Mouse (Mus musculus) layer of hippocampus, adult 2 months (tissue): ENCODE results near the gene Tmco5. TPM values are rescaled to one million over a fixed set of nuclear protein-coding genes. Genes with fewer than 3 reads are reported as not detected.

Source experiments
- DNase-seq, 2 experiments: peaks; one replicate each; pipeline ENCODE4 v3.0.0; 2022; ENCODE audit warnings: low spot score in 2 of 2
- H3K27ac ChIP-seq: fragments of 200-600 bp; 2 replicates; pipeline ENCODE4 v1.8.1; 2022
- H3K4me3 ChIP-seq: fragments of 200-600 bp; 2 replicates; pipeline ENCODE4 v1.8.1; 2022; ENCODE audit warnings: mild to moderate bottlenecking
- CTCF ChIP-seq: fragments of 200-600 bp; conservative IDR thresholded peaks from 2 replicates; pipeline ENCODE4 v1.8.1; 2022; ENCODE audit warnings: antibody characterized with exemption, mild to moderate bottlenecking, moderate library complexity
- long read RNA-seq, 2 experiments: library from polyadenylated mRNA; stranded (forward); transcript quantifications; one replicate each; pipeline ENCODE4 v2.0.0; 2021; ENCODE audit warnings: borderline mapping rate in 2 of 2
- total RNA-seq, 2 experiments: library from RNA; stranded (reverse); gene quantifications; 2 replicates each; pipeline ENCODE4 v1.2.3; 2021

Tmco5 gene
- 1 to 10 TPM; 1.5 to 2.3 TPM for total RNA-seq
- long read RNA-seq, experiment 1, partial matches to known transcripts, result 1 of 1 reads
- long read RNA-seq, experiment 1, other reads (novel, unspliced or antisense), result 0 of 1 reads
- long read RNA-seq, experiment 2, partial matches to known transcripts, result 2 of 2 reads
- long read RNA-seq, experiment 2, other reads (novel, unspliced or antisense), result 0 of 2 reads

DNA sequence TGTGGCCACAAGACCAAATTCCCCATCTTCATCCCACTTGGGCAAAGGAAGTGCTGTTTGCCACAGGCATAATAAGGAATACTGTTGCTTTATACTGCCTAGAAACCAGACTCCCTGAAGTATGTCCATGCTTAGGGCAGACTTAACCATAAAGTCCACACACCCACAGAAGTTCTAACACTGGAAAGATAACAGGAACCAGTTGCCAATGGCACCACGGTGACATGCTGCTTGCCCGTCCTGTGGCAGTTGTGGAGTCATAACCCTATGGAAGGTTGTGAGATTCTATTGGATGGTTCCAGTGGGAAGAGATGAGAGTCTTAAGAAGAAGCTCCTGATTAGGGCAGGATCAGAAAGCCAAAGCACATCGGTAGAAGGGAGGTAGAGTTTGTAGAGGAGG lies at the start of gene Tmco5:
Gene Tmco5 (plus strand): TSS at position 301 of the 400 bp plus-strand sequence.
- no peak for TF ChIP-seq CTCF
- no peak for DNase-seq
- H3K27ac ChIP-seq, result peak within 1 kb of the TSS; percentile 86
- H3K4me3 ChIP-seq, result no peak within 1 kb of the TSS

DNA sequence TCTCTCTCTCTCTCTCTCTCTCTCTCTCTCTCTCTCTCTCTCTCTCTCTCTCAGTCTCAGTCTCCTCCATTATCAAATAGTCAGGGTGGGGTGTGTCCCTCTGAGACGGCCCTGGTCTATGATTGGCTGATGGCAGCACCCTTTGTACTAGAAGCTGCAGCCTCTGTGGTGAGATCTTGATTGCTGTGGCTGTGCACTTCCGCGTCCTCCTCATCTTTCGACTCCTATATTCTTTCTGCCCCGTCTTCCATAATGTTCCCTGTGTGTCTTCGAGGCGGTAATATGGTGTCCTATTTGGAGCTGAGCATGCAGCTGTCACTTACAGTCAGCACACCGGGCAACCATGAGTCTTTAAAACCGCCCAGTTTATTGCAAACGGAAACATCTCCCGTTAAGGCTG lies 46.6 kb upstream of the Tmco5 start:
- Histone ChIP-seq H3K4me3 (no peak overlapping the region), H3K27ac (no peak overlapping the region)
- no peak for DNase-seq
- no peak for TF ChIP-seq CTCF

DNA sequence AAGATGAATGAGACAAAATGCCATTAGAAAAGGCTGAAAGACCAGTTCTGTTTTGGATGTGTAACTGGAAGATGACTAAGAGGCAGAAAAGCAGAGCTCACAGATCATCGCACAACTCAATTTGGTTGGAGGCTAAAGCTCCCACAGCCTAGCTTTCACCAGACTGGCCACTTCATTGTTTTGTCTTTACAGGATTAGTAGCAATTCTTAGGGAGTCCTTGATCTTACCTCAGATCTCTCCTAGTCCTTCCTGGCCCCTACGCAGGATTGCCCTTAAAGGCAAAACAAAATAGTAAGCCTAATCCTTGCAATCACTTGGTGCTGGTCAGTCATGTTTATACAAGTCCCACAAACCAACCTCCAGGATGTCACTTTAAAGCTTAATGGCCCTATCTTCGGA lies 40.7 kb upstream of the Tmco5 start:
- no peak for DNase-seq
- H3K4me3 ChIP-seq, result no peak overlapping the region
- no peak overlapping the region for H3K27ac ChIP-seq
- no peak for TF ChIP-seq CTCF

DNA sequence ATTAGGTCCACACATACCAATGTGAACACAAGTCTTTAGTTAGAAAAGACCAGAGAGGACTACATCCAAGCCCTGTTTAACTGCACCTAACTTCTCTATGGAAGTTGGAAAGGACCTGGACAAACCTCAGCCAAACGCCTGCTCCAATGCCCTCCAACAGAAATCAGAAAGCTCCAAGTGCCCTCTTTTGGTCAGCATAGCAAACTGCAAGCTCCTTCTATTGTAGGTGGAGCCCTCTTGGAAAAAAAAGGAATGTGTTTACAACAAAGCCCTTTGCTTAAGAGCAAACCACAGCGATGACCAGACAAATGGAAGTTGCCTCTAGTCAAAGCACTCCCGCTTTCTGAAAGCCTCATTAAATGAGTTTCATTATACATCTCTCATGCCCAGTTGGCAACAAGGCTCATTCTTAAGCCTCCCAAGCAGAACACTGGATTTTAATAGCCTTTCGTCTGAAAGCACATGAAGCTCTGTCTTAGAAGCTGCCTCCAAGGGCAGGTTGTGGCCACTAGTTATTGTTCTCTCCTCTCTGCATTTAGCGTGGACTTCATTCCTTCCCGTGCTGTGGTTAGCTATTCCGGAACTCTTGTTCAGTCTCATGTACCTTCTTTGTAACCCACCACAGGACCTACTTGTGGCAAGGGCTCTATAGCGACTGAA lies 39.8 kb upstream of the Tmco5 start:
- H3K27ac ChIP-seq, result no peak overlapping the region
- peak; percentile 35 to 42 for DNase-seq
- TF ChIP-seq CTCF, result peak; percentile 88
- H3K4me3 ChIP-seq, result no peak overlapping the region; the same call in 1 of the 2 replicates

DNA sequence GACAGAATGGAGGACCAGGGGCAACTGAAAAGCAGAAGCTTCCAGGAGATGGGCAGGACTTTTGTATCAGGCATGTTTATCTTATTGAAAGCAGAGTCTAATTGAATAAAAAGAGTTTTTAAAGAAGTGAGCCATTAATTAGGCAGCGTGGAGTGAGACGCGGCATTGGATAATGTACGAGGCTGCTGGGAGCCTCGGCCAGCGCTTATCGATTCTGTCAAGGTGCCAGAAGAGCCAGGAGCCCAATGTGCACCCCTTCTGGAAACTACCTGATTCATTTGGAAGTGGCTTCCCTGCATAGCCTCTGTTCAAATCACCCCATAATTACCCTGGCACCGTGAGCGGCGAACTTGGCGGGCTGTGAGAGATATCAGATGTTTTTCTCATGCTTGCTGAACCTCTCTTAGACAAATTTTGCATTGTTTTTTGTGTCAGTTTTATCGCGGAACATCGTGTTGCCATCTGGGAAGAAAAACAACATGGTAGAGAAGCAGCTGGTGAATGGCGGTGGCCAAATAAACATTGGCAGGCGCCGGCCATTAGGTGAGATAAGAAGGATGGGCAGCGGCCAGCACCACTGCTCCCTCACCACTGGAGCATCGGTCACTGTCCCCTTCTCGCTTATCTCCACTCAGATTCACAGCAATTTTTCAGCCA lies 28.4 kb upstream of the Tmco5 start:
- Histone ChIP-seq H3K4me3 (peak overlapping the region; percentile 13; the same call in 1 of the 2 replicates), H3K27ac (no peak overlapping the region)
- TF ChIP-seq CTCF, result no peak
- peak; percentile 26 to 31 for DNase-seq

DNA sequence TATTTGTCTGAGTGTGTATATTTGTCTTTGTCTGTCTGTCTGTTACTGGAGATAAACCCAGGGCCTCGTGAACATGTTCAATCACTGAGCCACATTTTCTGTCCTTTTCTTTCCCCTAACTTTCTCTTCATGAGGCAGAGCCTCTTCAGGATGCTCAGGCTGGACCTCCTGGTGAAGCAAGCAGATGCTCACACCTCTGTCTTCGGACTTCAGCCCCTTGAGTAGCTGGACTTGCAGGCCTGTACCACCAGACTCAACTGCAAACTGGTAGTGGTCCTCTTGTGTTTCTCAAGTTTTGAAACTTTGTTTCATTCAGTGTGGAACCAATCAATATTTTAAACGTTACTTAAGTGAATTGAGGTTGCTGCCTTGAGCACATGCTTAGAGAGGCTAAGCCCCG lies 27.1 kb upstream of the Tmco5 start:
- Histone ChIP-seq H3K4me3 (no peak overlapping the region), H3K27ac (no peak overlapping the region)
- no peak for DNase-seq
- TF ChIP-seq CTCF, result no peak

DNA sequence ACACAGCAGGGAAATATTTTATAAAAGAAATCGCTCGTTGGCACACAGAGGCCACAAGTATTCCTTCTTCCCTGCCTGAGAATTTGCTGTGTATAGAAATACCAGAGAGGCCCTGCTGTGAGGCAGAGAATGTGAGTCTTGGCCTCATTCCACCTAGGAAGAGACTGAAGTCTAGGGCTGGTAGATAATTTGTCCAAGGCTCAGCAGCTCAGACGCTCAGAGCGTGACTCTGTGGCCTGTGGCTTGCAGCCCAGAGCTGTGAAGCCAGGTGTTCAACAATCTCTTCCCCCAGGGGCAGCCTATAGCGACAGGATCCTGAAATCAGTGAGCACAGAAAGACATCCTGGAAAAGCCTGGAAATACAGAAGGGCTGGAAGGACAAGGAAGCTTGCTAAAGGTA lies 26.2 kb upstream of the Tmco5 start:
- H3K4me3 ChIP-seq, result no peak overlapping the region
- DNase-seq, result no peak
- TF ChIP-seq CTCF, result no peak
- no peak overlapping the region for H3K27ac ChIP-seq

DNA sequence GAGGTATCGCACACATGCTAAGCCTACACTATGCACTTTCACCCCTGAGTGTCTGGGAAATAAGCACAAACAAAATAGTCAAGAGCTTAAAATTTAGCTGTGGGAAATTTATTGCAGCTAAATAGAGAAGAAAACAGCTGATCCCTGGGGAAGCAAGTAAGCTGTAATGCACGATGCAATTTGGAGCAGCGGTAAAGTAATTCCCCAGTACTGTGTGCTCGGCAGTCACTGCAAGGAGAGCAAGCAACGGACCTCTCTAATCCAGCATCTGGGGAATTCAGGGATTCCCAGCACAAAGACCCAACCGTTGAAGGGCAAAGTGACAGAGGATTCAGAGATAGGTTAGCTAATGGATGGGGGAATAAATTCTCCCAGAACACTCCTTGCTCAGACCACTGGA lies 19.8 kb upstream of the Tmco5 start:
- TF ChIP-seq CTCF, result no peak
- H3K27ac ChIP-seq, result no peak overlapping the region
- H3K4me3 ChIP-seq, result no peak overlapping the region
- DNase-seq, result no peak

DNA sequence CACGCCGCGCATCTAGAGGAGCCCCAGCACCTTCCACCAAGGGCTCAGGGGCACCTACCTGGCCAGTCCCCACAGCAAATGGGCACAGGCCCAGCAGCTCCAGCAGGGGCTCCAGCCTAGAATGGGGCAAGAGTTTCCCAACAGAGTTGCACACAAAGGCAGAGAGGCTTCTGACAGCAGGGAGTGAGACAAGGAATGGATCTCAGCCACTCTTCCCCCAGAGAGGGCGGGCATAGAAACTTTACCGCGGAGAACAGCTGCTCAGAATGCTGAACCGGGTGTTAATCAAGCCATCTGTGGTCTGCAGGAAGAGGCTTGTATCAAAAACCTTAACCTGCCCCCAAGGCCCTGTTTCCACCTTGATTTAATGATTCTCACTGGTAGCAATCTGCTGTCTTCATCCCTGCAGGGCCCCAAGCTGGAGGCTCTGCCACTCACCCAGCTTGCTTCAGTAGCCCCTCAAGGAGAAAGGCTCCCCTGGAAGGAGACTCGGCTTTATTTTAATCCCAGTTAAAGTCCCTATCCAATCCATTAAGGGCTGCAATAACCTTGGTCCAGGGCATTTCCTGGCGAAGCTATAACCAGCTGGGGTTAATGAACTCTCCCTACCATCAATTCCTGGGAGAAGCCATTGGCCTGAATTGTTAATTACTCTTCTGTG lies 1.4 kb upstream of the Tmco5 start:
- no peak for TF ChIP-seq CTCF

DNA sequence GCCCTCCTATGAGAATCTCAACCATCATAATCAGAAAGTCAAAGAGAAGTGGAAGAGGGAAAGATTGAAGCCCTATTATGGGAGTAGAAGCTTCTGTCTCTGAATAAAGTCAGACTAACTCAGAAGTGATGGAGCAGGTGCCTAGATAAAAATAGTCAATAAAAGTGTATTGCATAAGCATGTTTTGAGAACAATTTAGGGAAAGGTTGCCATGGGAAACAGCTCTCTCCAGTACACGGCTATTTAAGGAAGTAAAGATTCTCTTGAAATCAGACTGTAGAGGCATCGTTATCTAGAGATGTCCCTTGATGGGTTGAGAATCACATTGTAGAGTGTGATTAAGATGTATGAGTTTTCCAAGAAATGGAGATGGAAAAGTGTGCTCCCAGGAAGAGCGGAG lies 1.2 kb downstream of the Tmco5 start:
- Histone ChIP-seq H3K27ac (peak overlapping the region; percentile 86), H3K4me3 (no peak overlapping the region)
- DNase-seq, result peak in 1 of 2 experiments; percentile 63
- TF ChIP-seq CTCF, result no peak

More for the DNA sequence above, 1.4 kb upstream of the Tmco5 start:
- Histone ChIP-seq H3K27ac (no peak overlapping the region), H3K4me3 (no peak overlapping the region)
- no peak for DNase-seq

DNA sequence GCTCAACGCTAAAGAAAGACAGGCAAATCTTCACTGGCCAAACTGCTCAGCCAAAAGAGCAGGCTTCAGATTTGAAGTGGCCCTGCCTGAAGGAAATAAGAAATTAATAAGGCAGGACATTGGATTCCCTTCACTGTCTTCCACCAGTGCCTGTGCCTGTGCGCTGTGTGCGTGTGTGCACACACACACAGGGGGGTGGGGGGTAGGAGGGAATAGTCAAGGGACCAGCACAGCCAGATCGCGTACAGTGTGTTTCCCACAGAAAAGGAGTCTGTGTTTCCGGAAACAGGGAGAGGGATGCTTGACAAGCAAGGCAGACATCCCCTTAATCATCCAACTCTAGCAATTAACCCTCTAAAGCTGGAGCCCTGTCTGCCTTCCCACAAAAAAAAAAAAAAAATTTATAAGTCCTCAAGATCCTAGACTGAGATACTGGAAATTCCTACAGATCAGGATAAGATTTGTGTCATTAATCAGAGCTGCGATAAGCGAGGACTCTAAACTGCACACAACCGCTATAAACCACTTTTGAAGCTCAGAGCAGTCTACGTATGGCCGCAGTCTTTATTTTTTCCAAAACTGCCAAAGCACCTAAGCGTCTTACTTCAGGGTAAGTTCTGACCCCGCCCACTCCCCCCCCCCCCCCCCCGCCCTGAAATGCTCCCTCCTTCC lies 15.0 kb downstream of the Tmco5 start:
- no peak for TF ChIP-seq CTCF
- H3K27ac ChIP-seq, result no peak overlapping the region
- H3K4me3 ChIP-seq, result peak overlapping the region; percentile 11; the same call in 1 of the 2 replicates

DNA sequence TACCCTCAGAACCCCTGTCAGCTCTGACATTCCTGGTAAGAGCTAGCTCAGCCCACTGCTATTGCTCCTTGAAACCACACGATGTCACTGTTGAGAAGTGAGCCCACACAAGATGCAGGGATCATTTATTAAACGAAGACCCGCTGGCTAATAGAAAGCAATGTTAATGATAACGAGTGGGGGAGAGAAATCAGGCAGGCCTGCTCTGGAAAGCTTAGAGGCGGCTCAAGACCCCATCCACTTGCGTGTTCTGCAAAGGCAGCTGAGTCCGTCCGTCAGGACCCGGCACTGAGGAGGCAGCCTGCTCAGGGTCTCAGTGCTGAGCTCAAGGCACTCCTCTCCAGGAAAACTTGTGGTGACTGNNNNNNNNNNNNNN lies 15.5 kb downstream of the Tmco5 start:
- DNase-seq, result peak in 1 of 2 experiments; percentile 38
- peak overlapping the region; percentile 40 for H3K4me3 ChIP-seq
- TF ChIP-seq CTCF, result peak; percentile 77
- H3K27ac ChIP-seq, result no peak overlapping the region

More for the DNA sequence above, 15.0 kb downstream of the Tmco5 start:
- no peak for DNase-seq

DNA sequence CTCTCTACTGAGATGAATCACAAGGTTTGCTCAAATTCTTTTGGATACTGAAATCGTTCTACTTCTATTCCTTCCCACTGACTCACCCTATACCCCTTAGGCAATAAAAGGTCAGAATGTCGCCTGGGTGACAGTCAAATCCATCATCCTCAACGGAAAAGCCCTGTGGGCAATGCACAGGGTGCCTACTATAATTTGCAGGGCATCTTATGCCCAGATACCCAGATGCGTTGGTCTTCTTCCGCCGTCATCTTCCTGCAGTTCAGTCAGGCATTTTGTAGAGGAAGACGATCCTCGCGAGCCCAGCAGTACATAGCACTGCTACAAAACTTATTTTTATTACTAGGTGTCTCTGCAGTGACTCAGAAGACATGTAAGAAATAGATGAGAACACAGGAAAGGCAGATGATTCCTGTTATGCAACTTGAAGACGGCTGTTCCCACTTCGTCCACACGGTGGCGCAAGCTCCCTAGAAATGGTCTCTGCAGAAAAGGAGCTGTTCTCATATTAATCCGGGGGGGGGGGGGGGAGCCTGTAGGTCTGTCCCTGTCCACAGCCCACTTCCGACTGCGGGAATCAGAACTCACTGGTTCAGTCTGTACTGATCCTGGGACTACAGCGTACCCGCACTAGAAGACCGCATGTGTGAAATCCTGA lies 21.3 kb downstream of the Tmco5 start:
- peak overlapping the region; percentile 59 for H3K4me3 ChIP-seq
- peak; percentile 89 for TF ChIP-seq CTCF
- peak overlapping the region; percentile 92 for H3K27ac ChIP-seq
- peak; percentile 92 to 98 for DNase-seq
